7 mouse cellular contexts compared by ENCODE assay signal in genomic region chr14:40962365-40963290, GRCm38 (mm10). TPM values are rescaled to one million over a fixed set of nuclear protein-coding genes. Genes with fewer than 3 reads are reported as not detected.
DNase-seq lines count a peak whose midpoint lies in the region; ATAC-seq and TF ChIP-seq lines count a peak whose summit lies in the region.

No protein-coding gene starts in this region.

- no peaks in the 10 kb centered on the region for H3K9me3 ChIP-seq in megakaryocyte, embryonic 14.5 days
- H3K9me3 ChIP-seq in embryonic facial prominence, embryonic 10.5 days = no peaks in the 10 kb centered on the region
- no peaks in the 10 kb centered on the region for H3K9me3 ChIP-seq in kidney, embryonic 16.5 days (ENCODE audit: low read length)

- H3K36me3 ChIP-seq in megakaryocyte, embryonic 14.5 days (replicated peaks; ENCODE audit: low read length) = peaks cover 30% of the 10 kb centered on the region
- 0 out of 2 replicates have a peak, but pooled peaks cover 4% of the 10 kb centered on the region for H3K36me3 ChIP-seq in embryonic facial prominence, embryonic 10.5 days (replicated peaks)
- no peaks in the 10 kb centered on the region for H3K36me3 ChIP-seq in kidney, embryonic 16.5 days (ENCODE audit: insufficient read depth, low read length)
- no peaks in the 10 kb centered on the region for H3K36me3 ChIP-seq in small intestine, adult 2 months (ENCODE audit: control insufficient read depth, insufficient read depth, low read length)

- no peak for TF ChIP-seq CTCF in small intestine, adult 2 months (IDR thresholded peaks at IDR 0.05; ENCODE audit: extremely low read depth, insufficient read length, insufficient replicate concordance, low read depth, low read length)

- no peaks in the 10 kb centered on the region for H3K27me3 ChIP-seq in megakaryocyte, embryonic 14.5 days (replicated peaks)
- no peaks in the 10 kb centered on the region for H3K27me3 ChIP-seq in embryonic facial prominence, embryonic 10.5 days (replicated peaks; ENCODE audit: low read depth, poor library complexity, severe bottlenecking)
- no peaks in the 10 kb centered on the region for H3K27me3 ChIP-seq in kidney, embryonic 16.5 days (ENCODE audit: insufficient read depth, low read length)
- H3K27me3 ChIP-seq in small intestine, adult 2 months (ENCODE audit: control insufficient read depth, insufficient read depth, low read length) = no peaks in the 10 kb centered on the region

- no peak for TF ChIP-seq POLR2A in small intestine, adult 2 months (IDR thresholded peaks at IDR 0.05; ENCODE audit: low read depth, low read length)

- no peak for ATAC-seq in megakaryocyte, adult 5-6 weeks (ENCODE audit: poor library complexity, severe bottlenecking)
- ATAC-seq in kidney, embryonic 16.5 days (ENCODE audit: low FRiP score, low TSS enrichment) = 0 out of 2 replicates have a peak, but pooled peaks have one; percentile 2

- peak overlapping the region; percentile 99 for H3K4me3 ChIP-seq in megakaryocyte, embryonic 14.5 days (replicated peaks)
- no peak overlapping the region for H3K4me3 ChIP-seq in embryonic facial prominence, embryonic 10.5 days
- H3K4me3 ChIP-seq in kidney, embryonic 16.5 days (ENCODE audit: low read length) = peak overlapping the region; percentile 16; the same call in 1 of the 2 replicates
- no peak overlapping the region for H3K4me3 ChIP-seq in small intestine, adult 2 months (ENCODE audit: low read depth, low read length)

- no peak overlapping the region for H3K9ac ChIP-seq in kidney, embryonic 16.5 days (replicated peaks; ENCODE audit: low read length)

- 0 out of 2 replicates have a peak overlapping the region, but pooled peaks have one; percentile 30 for H3K27ac ChIP-seq in embryonic facial prominence, embryonic 10.5 days (replicated peaks)
- H3K27ac ChIP-seq in kidney, embryonic 16.5 days (ENCODE audit: low read length) = peak overlapping the region; percentile 90
- H3K27ac ChIP-seq in small intestine, adult 2 months (ENCODE audit: insufficient read depth, low read depth, low read length) = peak overlapping the region; percentile 40

- no peak for DNase-seq in embryonic facial prominence, embryonic 10.5 days (ENCODE audit: low spot score)
- no peak for DNase-seq in adrenal gland, postnatal 10 days
- no peak for DNase-seq in adrenal gland, adult 8-10 months

- peaks cover 72% of the 10 kb centered on the region for H3K4me1 ChIP-seq in megakaryocyte, embryonic 14.5 days
- H3K4me1 ChIP-seq in embryonic facial prominence, embryonic 10.5 days = peaks cover 77% of the 10 kb centered on the region
- peaks cover 73% of the 10 kb centered on the region for H3K4me1 ChIP-seq in kidney, embryonic 16.5 days (ENCODE audit: insufficient read depth, low read length)
- H3K4me1 ChIP-seq in small intestine, adult 2 months (ENCODE audit: control insufficient read depth, insufficient read depth, insufficient read length, low read length) = peaks cover 55% of the 10 kb centered on the region

- 80% methylated on average over 11 of the region's 11 CpGs for WGBS in embryonic facial prominence, embryonic 10.5 days
- 50% methylated on average over 11 of the region's 11 CpGs for WGBS in kidney, embryonic 16.5 days
- 76% methylated on average over 11 of the region's 11 CpGs for WGBS in small intestine, adult 2 months

- H3K4me2 ChIP-seq in kidney, embryonic 16.5 days (replicated peaks; ENCODE audit: low read depth, low read length) = peak overlapping the region; percentile 59

RNA-seq across cellular contexts. Expression of gene Tspan14, which starts 4.0 kb away (rescaled TPM):
- polyA plus RNA-seq in megakaryocyte, embryonic 14.5 days (2012; ENCODE audit: insufficient read depth, low replicate concordance) = 20.9 and 22.8 TPM in 2 replicates
- total RNA-seq in megakaryocyte, adult 5-6 weeks (2015) = 60.6 and 66.0 TPM in 2 replicates
- 72.4 and 76.5 TPM in 2 replicates for total RNA-seq in megakaryocyte, adult 5-6 weeks (2017)
- polyA plus RNA-seq in embryonic facial prominence, embryonic 10.5 days (2016; fragmentation: Nextera tagmentation; extraction: Ambion mirVana) = 88.1 and 92.5 TPM in 2 replicates
- polyA plus RNA-seq in kidney, embryonic 16.5 days (2015; fragmentation: Nextera tagmentation; extraction: Ambion mirVana) = 138 and 144 TPM in 2 replicates
- 18.4 and 38.2 TPM in 2 replicates for polyA plus RNA-seq in small intestine, adult 2 months (2012; rRNA removed)
- 10 to 100 TPM; 50.0 to 53.8 TPM for total RNA-seq in adrenal gland, postnatal 10 days (2021)
- total RNA-seq in adrenal gland, adult 8-10 months (2022) = 10 to 100 TPM; 31.2 to 34.6 (median 33.0) TPM

RNA-seq across cellular contexts. Expression of gene Fam213a, which starts 51.0 kb away (rescaled TPM):
- polyA plus RNA-seq in megakaryocyte, embryonic 14.5 days (2012; ENCODE audit: insufficient read depth, low replicate concordance) = 4.5 and 11.6 TPM in 2 replicates
- 1.8 and 3.5 TPM in 2 replicates for total RNA-seq in megakaryocyte, adult 5-6 weeks (2015)
- total RNA-seq in megakaryocyte, adult 5-6 weeks (2017) = 2.6 and 3.6 TPM in 2 replicates
- polyA plus RNA-seq in embryonic facial prominence, embryonic 10.5 days (2016; fragmentation: Nextera tagmentation; extraction: Ambion mirVana) = 36.6 and 40.1 TPM in 2 replicates
- polyA plus RNA-seq in kidney, embryonic 16.5 days (2015; fragmentation: Nextera tagmentation; extraction: Ambion mirVana) = 109 and 111 TPM in 2 replicates
- polyA plus RNA-seq in small intestine, adult 2 months (2012; rRNA removed) = 16.7 and 29.9 TPM in 2 replicates
- 100 to 1,000 TPM; 230 to 232 TPM for total RNA-seq in adrenal gland, postnatal 10 days (2021)
- 10 to 100 TPM; 39.2 to 77.5 (median 71.6) TPM for total RNA-seq in adrenal gland, adult 8-10 months (2022)

Comparison
In these comparisons a context has a peak if more than half of its experiments do, and no peak if none do; other contexts are left out.
1. H3K4me3 ChIP-seq: peak in megakaryocyte, embryonic 14.5 days (single experiment) and kidney, embryonic 16.5 days (single experiment); none in embryonic facial prominence, embryonic 10.5 days (single experiment) and small intestine, adult 2 months (single experiment).
2. H3K27ac ChIP-seq: peak in every context shown above with its lines; median percentile 90 in kidney, embryonic 16.5 days; 40 in small intestine, adult 2 months; 30 in embryonic facial prominence, embryonic 10.5 days.